Comparison of ENCODE assay signal across 8 mouse cellular contexts in the genomic region with DNA sequence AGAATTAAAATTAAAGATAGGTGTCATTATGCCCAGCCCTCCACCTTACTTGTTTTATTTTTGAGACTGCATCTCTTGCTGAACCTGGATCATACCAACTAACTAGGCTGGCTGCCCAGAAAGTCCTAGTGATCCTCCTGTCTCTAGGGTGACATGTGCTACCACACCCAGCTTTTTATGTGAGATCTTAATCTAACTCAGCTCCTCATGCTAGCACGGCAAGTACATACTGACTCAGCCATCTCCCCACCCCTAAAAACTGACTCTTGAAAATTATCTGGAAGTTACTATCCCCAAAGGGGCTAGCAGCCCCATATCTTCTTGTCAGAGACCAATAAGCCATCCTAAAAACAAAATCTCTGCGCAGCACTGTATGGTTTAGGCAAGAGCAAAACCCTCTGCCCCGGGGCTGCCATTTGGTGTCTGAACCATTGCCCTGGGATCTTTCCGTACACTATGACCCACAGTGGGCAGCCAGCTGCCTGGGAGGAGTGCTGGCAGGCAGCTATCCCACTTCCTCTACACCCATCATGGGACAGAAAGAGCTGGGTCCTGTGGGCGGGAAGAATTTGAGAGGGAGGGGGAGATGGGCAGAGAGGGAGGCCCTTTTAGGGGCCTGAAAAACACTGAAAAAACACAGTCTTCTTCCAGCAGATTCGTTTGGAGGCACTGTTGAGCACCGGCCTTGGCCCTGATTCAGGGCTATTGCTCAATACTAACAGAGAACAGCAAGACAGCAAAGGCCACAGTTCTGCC. TPM values are rescaled to one million over a fixed set of nuclear protein-coding genes. Genes with fewer than 3 reads are reported as not detected.
DNase-seq lines count a peak whose midpoint lies in the region; ATAC-seq and TF ChIP-seq lines count a peak whose summit lies in the region.

No protein-coding gene starts in this region.

- no peak for TF ChIP-seq POLR2A in cerebellum, adult 2 months (IDR thresholded peaks at IDR 0.05; ENCODE audit: borderline replicate concordance, insufficient read depth, low read length)
- TF ChIP-seq POLR2A in lung, adult 2 months (IDR thresholded peaks at IDR 0.05; ENCODE audit: borderline replicate concordance, extremely low read depth, low read depth, low read length) = peak; percentile 45; the same call in 1 of the 2 replicates

- ATAC-seq in frontal cortex, adult (ENCODE audit: low TSS enrichment) = peak; percentile 67
- ATAC-seq in hematopoietic stem cell, adult 5-6 weeks (replicated peaks in 1 of 2; ENCODE audit: insufficient read depth in 1 of 2, low FRiP score in 2 of 2, low TSS enrichment in 1 of 2, low read depth in 1 of 2, poor library complexity in 2 of 2, severe bottlenecking in 2 of 2) = peak; percentile 72 to 74

- H3K4me3 ChIP-seq in cerebellum, adult 2 months (replicated peaks; ENCODE audit: insufficient read depth, low read depth, low read length) = no peak overlapping the region
- no peak overlapping the region for H3K4me3 ChIP-seq in lung, adult 2 months (replicated peaks; ENCODE audit: extremely low read depth, low read depth, low read length)

- peak; percentile 100 for DNase-seq in NIH3T3 (ENCODE audit: low read depth)
- DNase-seq in cerebellum, adult 2 months = peak; percentile 23 to 43
- DNase-seq in layer of hippocampus, adult 9-10 months (ENCODE audit: low spot score) = peak; percentile 90
- peak; percentile 80 for DNase-seq in lung, adult 2 months
- peak; percentile 88 for DNase-seq in ovary, adult 18-20 months (ENCODE audit: low spot score)
- no peak for DNase-seq in c-Kit-positive CD71-positive TER-119-positive erythroid progenitor cells, embryonic 14.5 days (ENCODE audit: low spot score)

- WGBS in cerebellum, adult 2 months = 17% methylated on average over 7 of the region's 7 CpGs
- 14% methylated on average over 7 of the region's 7 CpGs for WGBS in lung, adult 2 months

- no peaks in the 10 kb centered on the region for H3K27me3 ChIP-seq in cerebellum, adult 2 months (ENCODE audit: control insufficient read depth, insufficient read depth, low read length)

- TF ChIP-seq CTCF in cerebellum, adult 2 months (IDR thresholded peaks at IDR 0.05; ENCODE audit: borderline replicate concordance, insufficient read depth, low read depth, low read length) = no peak
- no peak for TF ChIP-seq CTCF in lung, adult 2 months (IDR thresholded peaks at IDR 0.05; ENCODE audit: insufficient read depth, low read length)

- H3K4me1 ChIP-seq in cerebellum, adult 2 months (ENCODE audit: control insufficient read depth, insufficient read depth, low read length) = no peaks in the 10 kb centered on the region
- peaks cover 11% of the 10 kb centered on the region for H3K4me1 ChIP-seq in lung, adult 2 months (ENCODE audit: control insufficient read depth, insufficient read depth, low read length)

- peak overlapping the region; percentile 88; the same call in 1 of the 2 replicates for H3K27ac ChIP-seq in cerebellum, adult 2 months (ENCODE audit: insufficient read depth, low read length)

RNA-seq across cellular contexts. Expression of a gene that starts 26.2 kb away (rescaled TPM):
- polyA plus RNA-seq in cerebellum, adult 2 months (2012; rRNA removed) = 4,588 and 5,845 TPM in 2 replicates
- total RNA-seq in hematopoietic stem cell, adult 5-6 weeks (2017) = 535 and 658 TPM in 2 replicates
- polyA plus RNA-seq in lung, adult 2 months (2012; rRNA removed) = 4,642 and 7,955 TPM in 2 replicates

RNA-seq across cellular contexts. Expression of a gene that starts 47.2 kb away (rescaled TPM):
- polyA plus RNA-seq in cerebellum, adult 2 months (2012; rRNA removed) = 0.77 and 1.1 TPM in 2 replicates
- 2.5 TPM in 1 of 2 replicates, not detected in the other for total RNA-seq in hematopoietic stem cell, adult 5-6 weeks (2017)
- polyA plus RNA-seq in lung, adult 2 months (2012; rRNA removed) = 2.3 and 3.1 TPM in 2 replicates

RNA-seq across cellular contexts. Expression of a gene that starts 47.2 kb away (rescaled TPM):
- polyA plus RNA-seq in cerebellum, adult 2 months (2012; rRNA removed) = 9.5 and 9.7 TPM in 2 replicates
- total RNA-seq in hematopoietic stem cell, adult 5-6 weeks (2017) = 11.2 and 13.1 TPM in 2 replicates
- 10.5 and 13.8 TPM in 2 replicates for polyA plus RNA-seq in lung, adult 2 months (2012; rRNA removed)

RNA-seq across cellular contexts. Expression of a gene that starts 54.9 kb away (rescaled TPM):
- 16.3 and 16.7 TPM in 2 replicates for polyA plus RNA-seq in cerebellum, adult 2 months (2012; rRNA removed)
- total RNA-seq in hematopoietic stem cell, adult 5-6 weeks (2017) = 70.4 and 76.6 TPM in 2 replicates
- 5.5 and 7.7 TPM in 2 replicates for polyA plus RNA-seq in lung, adult 2 months (2012; rRNA removed)
